Mouse (Mus musculus) hindbrain, embryonic 11.5 days (tissue): ENCODE measurements around the gene Dlg2. TPM values are rescaled to one million over a fixed set of nuclear protein-coding genes. Genes with fewer than 3 reads are reported as not detected.

Source experiments
- ATAC-seq: fragments of 200-750 bp; cut with Nextera tagmentation; 2 replicates; pipeline ENCODE4 v1.8.0; 2017; ENCODE audit warnings: mild to moderate bottlenecking, moderate TSS enrichment, moderate library complexity; ENCODE audit not compliant: low FRiP score
- DNase-seq: peaks from one replicate; pipeline ENCODE4 v3.0.0-alpha.2; 2015; ENCODE audit warnings: low spot score
- H3K27ac ChIP-seq: fragments of 300-500 bp; sonication (generic); 2 replicates; pipeline ENCODE4 v1.5.1; 2014; ENCODE audit warnings: mild to moderate bottlenecking, low read depth, low read length
- H3K27me3 ChIP-seq: fragments of 300-500 bp; sonication (generic); 2 replicates; pipeline ENCODE4 v1.6.1; 2014; ENCODE audit warnings: mild to moderate bottlenecking, low read length, moderate library complexity, mixed read lengths; ENCODE audit not compliant: control insufficient read depth, insufficient read depth
- H3K36me3 ChIP-seq: fragments of 300-500 bp; sonication (generic); 2 replicates; pipeline ENCODE4 v1.6.1; 2014; ENCODE audit warnings: mild to moderate bottlenecking, low read length, moderate library complexity, mixed read lengths; ENCODE audit not compliant: control insufficient read depth, insufficient read depth
- H3K4me1 ChIP-seq: fragments of 300-500 bp; sonication (generic); replicated peaks from 2 replicates; pipeline ENCODE4 v1.6.1; 2014; ENCODE audit warnings: low read length, mixed read lengths; ENCODE audit not compliant: control insufficient read depth, insufficient read depth
- H3K4me2 ChIP-seq: fragments of 300-500 bp; sonication (generic); replicated peaks from 2 replicates; pipeline ENCODE4 v1.6.1; 2014; ENCODE audit warnings: mild to moderate bottlenecking, low read depth, low read length
- H3K4me3 ChIP-seq: fragments of 300-500 bp; sonication (generic); 2 replicates; pipeline ENCODE4 v1.5.1; 2014; ENCODE audit warnings: low read depth, low read length
- H3K9ac ChIP-seq: fragments of 300-500 bp; sonication (generic); 2 replicates; pipeline ENCODE4 v1.6.1; 2014; ENCODE audit warnings: low read depth, low read length
- H3K9me3 ChIP-seq: fragments of 300-500 bp; sonication (generic); 2 replicates; pipeline ENCODE4 v1.6.1; 2016; ENCODE audit warnings: low read length; ENCODE audit not compliant: control insufficient read depth
- WGBS: fragments of 180-500 bp; shearing (Covaris S2); extraction: QIAGEN DNeasy Blood & Tissue Kit; methylation state at CpG from one replicate; pipeline ENCODE4 v1.1.7; 2014; 5-methylcytosine and 5-hydroxymethylcytosine counted together
- polyA plus RNA-seq: library from polyadenylated mRNA; unstranded; fragments of >200 nt; fragmentation: Nextera tagmentation; extraction: Ambion mirVana; gene quantifications from 2 replicates; pipeline ENCODE4 v1.2.1, GENCODE M21; 2014

The Dlg2 gene
- polyA plus RNA-seq, 1 experiment from 2014 or later, result 3.1 TPM

GRCm38 (mm10) chr7:92258148-92258547 is 1781.7 kb downstream of the Dlg2 start:
- 89% methylated on average over 4 of the region's 4 CpGs for WGBS
- H3K27ac ChIP-seq, result no peak overlapping the region
- H3K4me3 ChIP-seq, result no peak overlapping the region
- ATAC-seq (no peak), DNase-seq (no peak)
- no peaks in the 10 kb centered on the region for H3K36me3 ChIP-seq
- H3K27me3 ChIP-seq, result no peaks in the 10 kb centered on the region
- H3K9ac ChIP-seq, result no peak overlapping the region
- no peaks in the 10 kb centered on the region for H3K4me1 ChIP-seq
- H3K9me3 ChIP-seq, result no peaks in the 10 kb centered on the region
- H3K4me2 ChIP-seq, result no peak overlapping the region

GRCm38 (mm10) chr7:92258701-92259100 is 1782.2 kb downstream of the Dlg2 start:
- H3K27ac ChIP-seq, result no peak overlapping the region
- H3K27me3 ChIP-seq, result no peaks in the 10 kb centered on the region
- 74% methylated on average over 3 of the region's 3 CpGs for WGBS
- ATAC-seq (no peak), DNase-seq (no peak)
- no peaks in the 10 kb centered on the region for H3K4me1 ChIP-seq
- no peak overlapping the region for H3K4me2 ChIP-seq
- no peaks in the 10 kb centered on the region for H3K36me3 ChIP-seq
- no peak overlapping the region for H3K9ac ChIP-seq
- no peak overlapping the region for H3K4me3 ChIP-seq
- no peaks in the 10 kb centered on the region for H3K9me3 ChIP-seq

- Histone ChIP-seq H3K4me3 (no peak overlapping the region), H3K27ac (no peak overlapping the region), H3K36me3 (no peaks in the 10 kb centered on the region), H3K9ac (no peak overlapping the region), H3K27me3 (no peaks in the 10 kb centered on the region), H3K4me1 (no peaks in the 10 kb centered on the region), H3K9me3 (no peaks in the 10 kb centered on the region), H3K4me2 (no peak overlapping the region)
- 85% methylated on average over 3 of the region's 3 CpGs for WGBS
- DNase-seq, result no peak
- peak; percentile 35; the same call in 1 of the 2 replicates for ATAC-seq
Observed at GRCm38 (mm10) chr7:92264325-92264724, 1787.9 kb downstream of the Dlg2 start.

GRCm38 (mm10) chr7:92264964-92265363 is 1788.5 kb downstream of the Dlg2 start:
- ATAC-seq (no peak), DNase-seq (no peak)
- Histone ChIP-seq H3K36me3 (no peaks in the 10 kb centered on the region), H3K27me3 (no peaks in the 10 kb centered on the region), H3K27ac (no peak overlapping the region), H3K4me2 (no peak overlapping the region), H3K9me3 (no peaks in the 10 kb centered on the region), H3K9ac (no peak overlapping the region), H3K4me1 (no peaks in the 10 kb centered on the region), H3K4me3 (no peak overlapping the region)

- Histone ChIP-seq H3K9ac (no peak overlapping the region), H3K4me3 (no peak overlapping the region), H3K4me2 (no peak overlapping the region), H3K4me1 (no peaks in the 10 kb centered on the region), H3K27me3 (no peaks in the 10 kb centered on the region), H3K27ac (no peak overlapping the region), H3K36me3 (no peaks in the 10 kb centered on the region), H3K9me3 (no peaks in the 10 kb centered on the region)
- ATAC-seq (no peak), DNase-seq (no peak)
- WGBS, result 92% methylated on average over 4 of the region's 4 CpGs
Observed at GRCm38 (mm10) chr7:92275353-92275752, 1798.9 kb downstream of the Dlg2 start.

- no peak for DNase-seq
- no peak overlapping the region for H3K4me2 ChIP-seq
- no peaks in the 10 kb centered on the region for H3K36me3 ChIP-seq
- no peak overlapping the region for H3K4me3 ChIP-seq
- no peaks in the 10 kb centered on the region for H3K4me1 ChIP-seq
- no peak overlapping the region for H3K9ac ChIP-seq
- H3K27ac ChIP-seq, result no peak overlapping the region
- no peaks in the 10 kb centered on the region for H3K27me3 ChIP-seq
- no peaks in the 10 kb centered on the region for H3K9me3 ChIP-seq
- WGBS, result 65% methylated on average over 4 of the region's 4 CpGs
- ATAC-seq, result no peak
Observed at GRCm38 (mm10) chr7:92277629-92278028, 1801.2 kb downstream of the Dlg2 start.

- no peaks in the 10 kb centered on the region for H3K27me3 ChIP-seq
- no peaks in the 10 kb centered on the region for H3K36me3 ChIP-seq
- no peak overlapping the region for H3K9ac ChIP-seq
- 28% methylated on average over 7 of the region's 7 CpGs for WGBS
- no peak overlapping the region for H3K27ac ChIP-seq
- no peaks in the 10 kb centered on the region for H3K9me3 ChIP-seq
- DNase-seq (peak; percentile 31), ATAC-seq (no peak)
- no peak overlapping the region for H3K4me3 ChIP-seq
- no peaks in the 10 kb centered on the region for H3K4me1 ChIP-seq
- no peak overlapping the region for H3K4me2 ChIP-seq
Observed at GRCm38 (mm10) chr7:92280925-92281324, 1804.5 kb downstream of the Dlg2 start.

- H3K9me3 ChIP-seq, result no peaks in the 10 kb centered on the region
- DNase-seq (no peak), ATAC-seq (no peak)
- H3K36me3 ChIP-seq, result no peaks in the 10 kb centered on the region
- H3K4me3 ChIP-seq, result no peak overlapping the region
- H3K4me2 ChIP-seq, result no peak overlapping the region
- no peaks in the 10 kb centered on the region for H3K4me1 ChIP-seq
- H3K27ac ChIP-seq, result no peak overlapping the region
- H3K9ac ChIP-seq, result no peak overlapping the region
- 56% methylated on average over 1 of the region's 1 CpGs for WGBS
- H3K27me3 ChIP-seq, result no peaks in the 10 kb centered on the region
Observed at GRCm38 (mm10) chr7:92287058-92287457, 1810.6 kb downstream of the Dlg2 start.

- no peaks in the 10 kb centered on the region for H3K9me3 ChIP-seq
- 94% methylated on average over 3 of the region's 3 CpGs for WGBS
- ATAC-seq, result no peak
Observed at GRCm38 (mm10) chr7:92288814-92289213, 1812.3 kb downstream of the Dlg2 start.

More at GRCm38 (mm10) chr7:92288814-92289213, 1812.3 kb downstream of the Dlg2 start:
- no peak for DNase-seq
- H3K27me3 ChIP-seq, result no peaks in the 10 kb centered on the region
- no peak overlapping the region for H3K4me3 ChIP-seq
- no peaks in the 10 kb centered on the region for H3K36me3 ChIP-seq
- H3K9ac ChIP-seq, result no peak overlapping the region
- H3K4me2 ChIP-seq, result no peak overlapping the region
- no peak overlapping the region for H3K27ac ChIP-seq
- H3K4me1 ChIP-seq, result no peaks in the 10 kb centered on the region
